Mouse (Mus musculus): ENCODE results near the gene Babam2. TPM values are rescaled to one million over a fixed set of nuclear protein-coding genes. Genes with fewer than 3 reads are reported as not detected.

Gene Babam2
- polyA plus RNA-seq, 1 experiment, result 7.0 TPM

GRCm38 (mm10) chr5:31813156-31813675 is 115.7 kb downstream of the Babam2 start:
- no peaks in the 10 kb centered on the region for H3K27me3 ChIP-seq (ENCODE audit: control insufficient read depth)
- peaks cover 12% of the 10 kb centered on the region for H3K4me1 ChIP-seq (ENCODE audit: control insufficient read depth)
- H3K36me3 ChIP-seq (ENCODE audit: control insufficient read depth), result no peaks in the 10 kb centered on the region
- H3K4me3 ChIP-seq (replicated peaks), result no peak overlapping the region
- no peaks in the 10 kb centered on the region for H3K9me3 ChIP-seq (ENCODE audit: control insufficient read depth, low read length)
- TF ChIP-seq GATA1 (IDR thresholded peaks at IDR 0.05; ENCODE audit: low read length), result no peak
- TF ChIP-seq TAL1 (IDR thresholded peaks at IDR 0.05; ENCODE audit: low read length), result no peak

- TF ChIP-seq TAL1 (IDR thresholded peaks at IDR 0.05; ENCODE audit: low read length), result no peak
- no peak for TF ChIP-seq GATA1 (IDR thresholded peaks at IDR 0.05; ENCODE audit: low read length)
- Histone ChIP-seq H3K4me1 (ENCODE audit: control insufficient read depth) (peaks cover 12% of the 10 kb centered on the region), H3K27me3 (ENCODE audit: control insufficient read depth) (no peaks in the 10 kb centered on the region), H3K36me3 (ENCODE audit: control insufficient read depth) (no peaks in the 10 kb centered on the region), H3K9me3 (ENCODE audit: control insufficient read depth, low read length) (no peaks in the 10 kb centered on the region), H3K4me3 (replicated peaks) (no peak overlapping the region)
Observed at GRCm38 (mm10) chr5:31814068-31814467, 116.6 kb downstream of the Babam2 start.

GRCm38 (mm10) chr5:31815129-31815528 is 117.6 kb downstream of the Babam2 start:
- TF ChIP-seq TAL1 (IDR thresholded peaks at IDR 0.05; ENCODE audit: low read length), result no peak
- no peak for TF ChIP-seq GATA1 (IDR thresholded peaks at IDR 0.05; ENCODE audit: low read length)
- no peak overlapping the region for H3K4me3 ChIP-seq (replicated peaks)
- H3K27me3 ChIP-seq (ENCODE audit: control insufficient read depth), result no peaks in the 10 kb centered on the region
- H3K36me3 ChIP-seq (ENCODE audit: control insufficient read depth), result no peaks in the 10 kb centered on the region
- H3K4me1 ChIP-seq (ENCODE audit: control insufficient read depth), result peaks cover 12% of the 10 kb centered on the region
- H3K9me3 ChIP-seq (ENCODE audit: control insufficient read depth, low read length), result no peaks in the 10 kb centered on the region

DNA sequence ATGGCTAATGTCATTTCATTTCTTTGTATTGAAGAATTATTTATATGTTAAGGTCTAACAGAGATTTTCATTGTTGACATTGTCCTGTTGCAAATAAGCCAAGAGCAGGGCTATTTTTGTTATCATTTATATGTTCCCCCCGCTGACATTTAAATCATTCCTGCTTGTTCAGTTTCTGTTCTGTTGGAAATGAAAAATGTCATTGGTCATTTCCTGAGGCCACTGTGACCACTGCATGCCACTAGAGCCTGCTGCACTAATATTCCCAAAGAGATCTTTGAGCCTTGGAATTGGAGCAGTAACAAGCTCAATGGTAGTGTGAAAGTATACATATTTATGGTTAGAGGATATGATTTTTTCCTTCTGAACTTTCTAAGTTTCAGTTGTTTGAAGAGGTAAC is 118.6 kb downstream of the Babam2 start:
- H3K9me3 ChIP-seq (ENCODE audit: control insufficient read depth, low read length), result no peaks in the 10 kb centered on the region
- no peaks in the 10 kb centered on the region for H3K36me3 ChIP-seq (ENCODE audit: control insufficient read depth)
- TF ChIP-seq GATA1 (IDR thresholded peaks at IDR 0.05; ENCODE audit: low read length) (no peak), TAL1 (IDR thresholded peaks at IDR 0.05; ENCODE audit: low read length) (no peak)
- no peak overlapping the region for H3K4me3 ChIP-seq (replicated peaks)
- no peaks in the 10 kb centered on the region for H3K27me3 ChIP-seq (ENCODE audit: control insufficient read depth)
- peaks cover 4% of the 10 kb centered on the region for H3K4me1 ChIP-seq (ENCODE audit: control insufficient read depth)

GRCm38 (mm10) chr5:31820801-31821200 is 123.3 kb downstream of the Babam2 start:
- Histone ChIP-seq H3K4me1 (ENCODE audit: control insufficient read depth) (no peaks in the 10 kb centered on the region), H3K4me3 (replicated peaks) (no peak overlapping the region), H3K36me3 (ENCODE audit: control insufficient read depth) (no peaks in the 10 kb centered on the region; the same call in 1 of the 2 replicates), H3K27me3 (ENCODE audit: control insufficient read depth) (no peaks in the 10 kb centered on the region), H3K9me3 (ENCODE audit: control insufficient read depth, low read length) (no peaks in the 10 kb centered on the region)
- TF ChIP-seq GATA1 (IDR thresholded peaks at IDR 0.05; ENCODE audit: low read length), result no peak
- no peak for TF ChIP-seq TAL1 (IDR thresholded peaks at IDR 0.05; ENCODE audit: low read length)

GRCm38 (mm10) chr5:31821204-31821603 is 123.7 kb downstream of the Babam2 start:
- no peaks in the 10 kb centered on the region; the same call in 1 of the 2 replicates for H3K36me3 ChIP-seq (ENCODE audit: control insufficient read depth)
- no peak for TF ChIP-seq GATA1 (IDR thresholded peaks at IDR 0.05; ENCODE audit: low read length)
- TF ChIP-seq TAL1 (IDR thresholded peaks at IDR 0.05; ENCODE audit: low read length), result no peak
- no peaks in the 10 kb centered on the region for H3K27me3 ChIP-seq (ENCODE audit: control insufficient read depth)
- no peak overlapping the region for H3K4me3 ChIP-seq (replicated peaks)
- H3K9me3 ChIP-seq (ENCODE audit: control insufficient read depth, low read length), result no peaks in the 10 kb centered on the region
- no peaks in the 10 kb centered on the region for H3K4me1 ChIP-seq (ENCODE audit: control insufficient read depth)

GRCm38 (mm10) chr5:31823673-31824072 is 126.2 kb downstream of the Babam2 start:
- Histone ChIP-seq H3K27me3 (ENCODE audit: control insufficient read depth) (no peaks in the 10 kb centered on the region), H3K4me1 (ENCODE audit: control insufficient read depth) (no peaks in the 10 kb centered on the region), H3K36me3 (ENCODE audit: control insufficient read depth) (no peaks in the 10 kb centered on the region; the same call in 1 of the 2 replicates), H3K4me3 (replicated peaks) (no peak overlapping the region), H3K9me3 (ENCODE audit: control insufficient read depth, low read length) (no peaks in the 10 kb centered on the region)
- TF ChIP-seq TAL1 (IDR thresholded peaks at IDR 0.05; ENCODE audit: low read length) (no peak), GATA1 (IDR thresholded peaks at IDR 0.05; ENCODE audit: low read length) (no peak)

DNA sequence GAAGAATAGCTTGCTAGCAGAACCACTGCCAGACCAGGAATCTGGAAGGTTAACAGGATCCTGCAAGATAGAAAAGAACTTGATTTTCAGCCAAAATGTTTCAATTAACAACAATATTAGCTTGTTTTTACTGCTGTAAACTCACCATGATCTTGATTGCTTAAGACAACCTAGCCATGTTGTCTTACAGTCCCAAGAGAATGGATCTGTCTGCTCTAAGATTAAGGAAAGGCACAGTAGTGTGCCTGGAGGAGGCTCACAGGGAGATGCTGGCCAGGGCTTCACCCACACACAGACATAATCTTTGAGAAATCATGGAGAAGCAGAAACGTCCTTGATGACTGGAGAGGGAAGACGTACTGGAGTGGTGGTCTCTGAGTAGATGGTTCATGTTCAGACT is 126.6 kb downstream of the Babam2 start:
- H3K9me3 ChIP-seq (ENCODE audit: control insufficient read depth, low read length), result no peaks in the 10 kb centered on the region
- TF ChIP-seq GATA1 (IDR thresholded peaks at IDR 0.05; ENCODE audit: low read length) (no peak), TAL1 (IDR thresholded peaks at IDR 0.05; ENCODE audit: low read length) (no peak)
- H3K36me3 ChIP-seq (ENCODE audit: control insufficient read depth), result no peaks in the 10 kb centered on the region; the same call in 1 of the 2 replicates
- no peaks in the 10 kb centered on the region for H3K27me3 ChIP-seq (ENCODE audit: control insufficient read depth)
- no peaks in the 10 kb centered on the region for H3K4me1 ChIP-seq (ENCODE audit: control insufficient read depth)
- no peak overlapping the region for H3K4me3 ChIP-seq (replicated peaks)

GRCm38 (mm10) chr5:31827304-31827703 is 129.8 kb downstream of the Babam2 start:
- H3K4me3 ChIP-seq (replicated peaks), result no peak overlapping the region
- H3K9me3 ChIP-seq (ENCODE audit: control insufficient read depth, low read length), result no peaks in the 10 kb centered on the region
- H3K27me3 ChIP-seq (ENCODE audit: control insufficient read depth), result no peaks in the 10 kb centered on the region
- no peak for TF ChIP-seq GATA1 (IDR thresholded peaks at IDR 0.05; ENCODE audit: low read length)
- TF ChIP-seq TAL1 (IDR thresholded peaks at IDR 0.05; ENCODE audit: low read length), result no peak
- H3K36me3 ChIP-seq (ENCODE audit: control insufficient read depth), result no peaks in the 10 kb centered on the region; the same call in 1 of the 2 replicates
- H3K4me1 ChIP-seq (ENCODE audit: control insufficient read depth), result no peaks in the 10 kb centered on the region

DNA sequence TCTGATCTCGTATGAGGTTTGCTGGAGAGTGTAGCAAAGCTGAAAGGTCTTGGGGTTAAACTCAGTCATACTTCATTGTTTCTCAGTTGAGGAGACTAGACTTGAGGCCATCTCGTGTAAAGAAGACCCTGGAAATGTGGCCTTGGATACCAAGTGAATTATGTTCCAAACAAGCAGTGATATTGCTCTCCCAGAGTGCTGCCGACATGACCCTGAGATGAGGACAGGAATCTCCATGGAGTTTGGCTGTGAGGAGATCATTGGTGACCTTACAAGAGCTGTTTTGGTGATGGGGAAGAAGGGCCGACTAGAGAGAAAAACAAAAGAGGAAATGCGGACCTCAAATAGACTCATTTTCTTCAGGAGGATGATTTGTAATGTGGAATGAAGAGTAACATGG is 130.4 kb downstream of the Babam2 start:
- no peaks in the 10 kb centered on the region; the same call in 1 of the 2 replicates for H3K36me3 ChIP-seq (ENCODE audit: control insufficient read depth)
- no peaks in the 10 kb centered on the region for H3K27me3 ChIP-seq (ENCODE audit: control insufficient read depth)
- TF ChIP-seq GATA1 (IDR thresholded peaks at IDR 0.05; ENCODE audit: low read length) (no peak), TAL1 (IDR thresholded peaks at IDR 0.05; ENCODE audit: low read length) (no peak)
- no peaks in the 10 kb centered on the region for H3K4me1 ChIP-seq (ENCODE audit: control insufficient read depth)
- H3K9me3 ChIP-seq (ENCODE audit: control insufficient read depth, low read length), result no peaks in the 10 kb centered on the region
- H3K4me3 ChIP-seq (replicated peaks), result no peak overlapping the region

All from erythroblast, embryonic 14.5 days (primary cell).